Mouse (Mus musculus) thymus, adult 2 months (tissue): ENCODE data around the gene Rbbp9.

Experiments
- CTCF ChIP-seq: fragments of 200-500 bp; IDR thresholded peaks from 2 replicates; pipeline ENCODE4 v1.5.1; 2012; ENCODE audit warnings: mild to moderate bottlenecking, control low read depth, low read length, moderate library complexity, borderline replicate concordance; ENCODE audit not compliant: control insufficient read depth, poor library complexity, insufficient read depth; ENCODE audit errors: extremely low read depth
- POLR2A ChIP-seq: fragments of 200-500 bp; IDR thresholded peaks from 2 replicates; pipeline ENCODE4 v1.6.1; 2012; ENCODE audit warnings: mild to moderate bottlenecking, low read length, control low read depth, moderate library complexity; ENCODE audit not compliant: control insufficient read depth, poor library complexity, insufficient read depth; ENCODE audit errors: extremely low read depth

GRCm38 (mm10) chr2:144502134-144502533, 48.5 kb downstream of the Rbbp9 start:
- TF ChIP-seq POLR2A (no peak), CTCF (no peak)
